Mouse (Mus musculus): ENCODE results near the gene Lin7c. TPM values are rescaled to one million over a fixed set of nuclear protein-coding genes. Genes with fewer than 3 reads are reported as not detected.
A peak's percentile ranks its signal among the peaks of the same experiment; 100 is the strongest.

Lin7c gene
- polyA plus RNA-seq, 1 experiment from 2014 or later: 37.1 TPM

- peak overlapping the region; percentile 63 for H3K4me2 ChIP-seq (replicated peaks; ENCODE audit: low read depth)
- peaks cover 6% of the 10 kb centered on the region; the same call in 1 of the 2 replicates for H3K4me1 ChIP-seq (replicated peaks; ENCODE audit: control insufficient read depth, insufficient read depth, low read length)
- 0 out of 2 replicates have a peak, but pooled peaks have one; percentile 19 for ATAC-seq
- peak overlapping the region; percentile 17; the same call in 1 of the 2 replicates for H3K9ac ChIP-seq (ENCODE audit: low read depth, low read length)
- no peak for TF ChIP-seq CTCF (IDR thresholded peaks at IDR 0.05; ENCODE audit: low read depth)
- H3K9me3 ChIP-seq (ENCODE audit: control insufficient read depth): no peaks in the 10 kb centered on the region
- H3K4me3 ChIP-seq (ENCODE audit: low read depth, low read length): peak overlapping the region; percentile 23; the same call in 1 of the 2 replicates
- H3K27ac ChIP-seq (ENCODE audit: low read depth, low read length): peak overlapping the region; percentile 41; the same call in 1 of the 2 replicates
- H3K27me3 ChIP-seq (replicated peaks; ENCODE audit: control insufficient read depth, insufficient read depth, low read length): no peaks in the 10 kb centered on the region
- WGBS: 16% methylated on average over 13 of the region's 13 CpGs
- H3K36me3 ChIP-seq (ENCODE audit: control insufficient read depth, insufficient read depth): no peaks in the 10 kb centered on the region
Measured at GRCm38 (mm10) chr2:109931978-109932780, 41.5 kb downstream of the Lin7c start.

- Histone ChIP-seq H3K36me3 (ENCODE audit: control insufficient read depth, insufficient read depth) (no peaks in the 10 kb centered on the region), H3K4me3 (ENCODE audit: low read depth, low read length) (no peak overlapping the region), H3K27me3 (replicated peaks; ENCODE audit: control insufficient read depth, insufficient read depth, low read length) (no peaks in the 10 kb centered on the region), H3K4me1 (replicated peaks; ENCODE audit: control insufficient read depth, insufficient read depth, low read length) (peaks cover 6% of the 10 kb centered on the region; the same call in 1 of the 2 replicates), H3K9me3 (ENCODE audit: control insufficient read depth) (no peaks in the 10 kb centered on the region), H3K9ac (ENCODE audit: low read depth, low read length) (no peak overlapping the region), H3K4me2 (replicated peaks; ENCODE audit: low read depth) (peak overlapping the region; percentile 63; the same call in 1 of the 2 replicates), H3K27ac (ENCODE audit: low read depth, low read length) (no peak overlapping the region)
- no peak for TF ChIP-seq CTCF (IDR thresholded peaks at IDR 0.05; ENCODE audit: low read depth)
- WGBS: 63% methylated on average over 3 of the region's 3 CpGs
- ATAC-seq: no peak
Measured at GRCm38 (mm10) chr2:109933151-109933550, 42.5 kb downstream of the Lin7c start.

GRCm38 (mm10) chr2:109934086-109934485 lies 43.4 kb downstream of the Lin7c start:
- Histone ChIP-seq H3K27ac (ENCODE audit: low read depth, low read length) (no peak overlapping the region), H3K4me3 (ENCODE audit: low read depth, low read length) (no peak overlapping the region), H3K4me2 (replicated peaks; ENCODE audit: low read depth) (no peak overlapping the region), H3K27me3 (replicated peaks; ENCODE audit: control insufficient read depth, insufficient read depth, low read length) (no peaks in the 10 kb centered on the region), H3K9ac (ENCODE audit: low read depth, low read length) (no peak overlapping the region), H3K9me3 (ENCODE audit: control insufficient read depth) (no peaks in the 10 kb centered on the region), H3K36me3 (ENCODE audit: control insufficient read depth, insufficient read depth) (no peaks in the 10 kb centered on the region), H3K4me1 (replicated peaks; ENCODE audit: control insufficient read depth, insufficient read depth, low read length) (peaks cover 6% of the 10 kb centered on the region; the same call in 1 of the 2 replicates)
- TF ChIP-seq CTCF (IDR thresholded peaks at IDR 0.05; ENCODE audit: low read depth): no peak
- WGBS: 36% methylated on average over 4 of the region's 4 CpGs
- no peak for ATAC-seq

- Histone ChIP-seq H3K27ac (ENCODE audit: low read depth, low read length) (peak overlapping the region; percentile 15; the same call in 1 of the 2 replicates), H3K27me3 (replicated peaks; ENCODE audit: control insufficient read depth, insufficient read depth, low read length) (no peaks in the 10 kb centered on the region), H3K9ac (ENCODE audit: low read depth, low read length) (no peak overlapping the region), H3K36me3 (ENCODE audit: control insufficient read depth, insufficient read depth) (no peaks in the 10 kb centered on the region), H3K4me1 (replicated peaks; ENCODE audit: control insufficient read depth, insufficient read depth, low read length) (peaks cover 6% of the 10 kb centered on the region; the same call in 1 of the 2 replicates), H3K9me3 (ENCODE audit: control insufficient read depth) (no peaks in the 10 kb centered on the region), H3K4me2 (replicated peaks; ENCODE audit: low read depth) (no peak overlapping the region), H3K4me3 (ENCODE audit: low read depth, low read length) (no peak overlapping the region)
- ATAC-seq: no peak
- 64% methylated on average over 3 of the region's 3 CpGs for WGBS
- TF ChIP-seq CTCF (IDR thresholded peaks at IDR 0.05; ENCODE audit: low read depth): no peak
Measured at GRCm38 (mm10) chr2:109935194-109935593, 44.5 kb downstream of the Lin7c start.

GRCm38 (mm10) chr2:109935754-109936409 lies 45.2 kb downstream of the Lin7c start:
- no peak for TF ChIP-seq CTCF (IDR thresholded peaks at IDR 0.05; ENCODE audit: low read depth)
- H3K27ac ChIP-seq (ENCODE audit: low read depth, low read length): peak overlapping the region; percentile 35; the same call in 1 of the 2 replicates
- H3K36me3 ChIP-seq (ENCODE audit: control insufficient read depth, insufficient read depth): no peaks in the 10 kb centered on the region
- no peaks in the 10 kb centered on the region for H3K27me3 ChIP-seq (replicated peaks; ENCODE audit: control insufficient read depth, insufficient read depth, low read length)
- no peak overlapping the region for H3K4me3 ChIP-seq (ENCODE audit: low read depth, low read length)
- 37% methylated on average over 11 of the region's 11 CpGs for WGBS
- peak; percentile 58 for ATAC-seq
- H3K9ac ChIP-seq (ENCODE audit: low read depth, low read length): no peak overlapping the region
- H3K9me3 ChIP-seq (ENCODE audit: control insufficient read depth): no peaks in the 10 kb centered on the region
- no peak overlapping the region for H3K4me2 ChIP-seq (replicated peaks; ENCODE audit: low read depth)
- peaks cover 6% of the 10 kb centered on the region; the same call in 1 of the 2 replicates for H3K4me1 ChIP-seq (replicated peaks; ENCODE audit: control insufficient read depth, insufficient read depth, low read length)

- Histone ChIP-seq H3K4me3 (ENCODE audit: low read depth, low read length) (no peak overlapping the region), H3K9me3 (ENCODE audit: control insufficient read depth) (no peaks in the 10 kb centered on the region), H3K27me3 (replicated peaks; ENCODE audit: control insufficient read depth, insufficient read depth, low read length) (no peaks in the 10 kb centered on the region), H3K4me1 (replicated peaks; ENCODE audit: control insufficient read depth, insufficient read depth, low read length) (peaks cover 6% of the 10 kb centered on the region; the same call in 1 of the 2 replicates), H3K27ac (ENCODE audit: low read depth, low read length) (peak overlapping the region; percentile 35; the same call in 1 of the 2 replicates), H3K36me3 (ENCODE audit: control insufficient read depth, insufficient read depth) (no peaks in the 10 kb centered on the region), H3K9ac (ENCODE audit: low read depth, low read length) (no peak overlapping the region), H3K4me2 (replicated peaks; ENCODE audit: low read depth) (no peak overlapping the region)
- no peak for TF ChIP-seq CTCF (IDR thresholded peaks at IDR 0.05; ENCODE audit: low read depth)
- no peak for ATAC-seq
- 36% methylated on average over 2 of the region's 2 CpGs for WGBS
Measured at GRCm38 (mm10) chr2:109936410-109936755, 45.7 kb downstream of the Lin7c start.
